Mouse (Mus musculus) embryonic facial prominence, embryonic 10.5 days (tissue): ENCODE data around the gene Prelid3b. TPM values are rescaled to one million over a fixed set of nuclear protein-coding genes. Genes with fewer than 3 reads are reported as not detected.

Source experiments
- DNase-seq: peaks from one replicate; pipeline ENCODE4 v3.0.0-alpha.2; 2017; ENCODE audit warnings: low spot score
- H3K27ac ChIP-seq: fragments of 300-500 bp; sonication (generic); replicated peaks from 2 replicates; pipeline ENCODE4 v1.5.1; 2016; ENCODE audit warnings: mild to moderate bottlenecking
- H3K27me3 ChIP-seq: fragments of 300-500 bp; sonication (generic); replicated peaks from 2 replicates; pipeline ENCODE4 v1.6.1; 2016; ENCODE audit warnings: low read depth, mild to moderate bottlenecking; ENCODE audit not compliant: poor library complexity, severe bottlenecking
- H3K36me3 ChIP-seq: fragments of 300-500 bp; sonication (generic); replicated peaks from 2 replicates; pipeline ENCODE4 v1.6.1; 2016; ENCODE audit warnings: mild to moderate bottlenecking, moderate library complexity
- H3K4me1 ChIP-seq: fragments of 300-500 bp; sonication (generic); 2 replicates; pipeline ENCODE4 v1.6.1; 2016
- H3K4me3 ChIP-seq: fragments of 300-500 bp; sonication (generic); 2 replicates; pipeline ENCODE4 v1.5.1; 2016; ENCODE audit warnings: mild to moderate bottlenecking, moderate library complexity
- H3K9me3 ChIP-seq: fragments of 300-500 bp; sonication (generic); 2 replicates; pipeline ENCODE4 v1.6.1; 2016; ENCODE audit warnings: mild to moderate bottlenecking
- WGBS: fragments of 180-500 bp; shearing (Covaris S2); methylation state at CpG from one replicate; pipeline ENCODE4 v1.1.7; 2016; 5-methylcytosine and 5-hydroxymethylcytosine counted together
- polyA plus RNA-seq: library from polyadenylated mRNA; unstranded; fragments of >200 nt; fragmentation: Nextera tagmentation; extraction: Ambion mirVana; gene quantifications from 2 replicates; pipeline ENCODE4 v1.2.1, GENCODE M21; 2016

The Prelid3b gene
- 121 and 133 TPM in 2 replicates for polyA plus RNA-seq

GRCm38 (mm10) chr2:174472818-174473549 lies at the start of gene Prelid3b:
TSS of gene Prelid3b (minus strand) at chr2:174473081.
- WGBS, result 1% methylated on average over 53 of the region's 53 CpGs
- Histone ChIP-seq H3K27me3 (no peaks in the 10 kb centered on the region), H3K4me1 (peaks cover 18% of the 10 kb centered on the region), H3K4me3 (peak within 1 kb of the TSS; percentile 67), H3K27ac (peak within 1 kb of the TSS; percentile 86), H3K36me3 (peaks cover 40% of the 10 kb centered on the region), H3K9me3 (no peaks in the 10 kb centered on the region)
- peak; percentile 100 for DNase-seq

- no peaks in the 10 kb centered on the region for H3K9me3 ChIP-seq
- H3K36me3 ChIP-seq, result no peaks in the 10 kb centered on the region
- H3K27me3 ChIP-seq, result no peaks in the 10 kb centered on the region
- H3K4me1 ChIP-seq, result 0 out of 2 replicates have a peak, but pooled peaks cover 1% of the 10 kb centered on the region
- no peak overlapping the region for H3K4me3 ChIP-seq
- 89% methylated on average over 3 of the region's 3 CpGs for WGBS
- H3K27ac ChIP-seq, result no peak overlapping the region
- DNase-seq, result no peak
Measured at GRCm38 (mm10) chr2:174522134-174522533, 49.3 kb upstream of the Prelid3b start.

GRCm38 (mm10) chr2:174517141-174518079 lies 44.5 kb upstream of the Prelid3b start:
- 74% methylated on average over 8 of the region's 8 CpGs for WGBS
- DNase-seq, result no peak
- H3K9me3 ChIP-seq, result no peaks in the 10 kb centered on the region
- no peak overlapping the region for H3K4me3 ChIP-seq
- H3K27ac ChIP-seq, result no peak overlapping the region
- no peaks in the 10 kb centered on the region for H3K27me3 ChIP-seq
- 0 out of 2 replicates have a peak, but pooled peaks cover 3% of the 10 kb centered on the region for H3K4me1 ChIP-seq
- no peaks in the 10 kb centered on the region for H3K36me3 ChIP-seq

- Histone ChIP-seq H3K36me3 (no peaks in the 10 kb centered on the region), H3K4me3 (no peak overlapping the region), H3K9me3 (no peaks in the 10 kb centered on the region), H3K27me3 (no peaks in the 10 kb centered on the region), H3K4me1 (0 out of 2 replicates have a peak, but pooled peaks cover 3% of the 10 kb centered on the region), H3K27ac (no peak overlapping the region)
- no peak for DNase-seq
- 88% methylated on average over 4 of the region's 4 CpGs for WGBS
Measured at GRCm38 (mm10) chr2:174514887-174515286, 42.0 kb upstream of the Prelid3b start.

GRCm38 (mm10) chr2:174513827-174514226 lies 40.9 kb upstream of the Prelid3b start:
- Histone ChIP-seq H3K27ac (no peak overlapping the region), H3K4me3 (no peak overlapping the region), H3K36me3 (no peaks in the 10 kb centered on the region), H3K4me1 (0 out of 2 replicates have a peak, but pooled peaks cover 3% of the 10 kb centered on the region), H3K9me3 (no peaks in the 10 kb centered on the region), H3K27me3 (no peaks in the 10 kb centered on the region)
- WGBS, result 79% methylated on average over 5 of the region's 5 CpGs
- no peak for DNase-seq

GRCm38 (mm10) chr2:174509825-174510224 lies 36.9 kb upstream of the Prelid3b start:
- 93% methylated on average over 8 of the region's 8 CpGs for WGBS
- H3K27me3 ChIP-seq, result no peaks in the 10 kb centered on the region
- H3K4me1 ChIP-seq, result 0 out of 2 replicates have a peak, but pooled peaks cover 2% of the 10 kb centered on the region
- no peak overlapping the region for H3K4me3 ChIP-seq
- no peaks in the 10 kb centered on the region for H3K36me3 ChIP-seq
- no peak overlapping the region for H3K27ac ChIP-seq
- H3K9me3 ChIP-seq, result no peaks in the 10 kb centered on the region
- DNase-seq, result no peak

- H3K27me3 ChIP-seq, result no peaks in the 10 kb centered on the region
- H3K9me3 ChIP-seq, result no peaks in the 10 kb centered on the region
- peaks cover 3% of the 10 kb centered on the region; the same call in 1 of the 2 replicates for H3K4me1 ChIP-seq
- no peaks in the 10 kb centered on the region for H3K36me3 ChIP-seq
- no peak overlapping the region for H3K4me3 ChIP-seq
- WGBS, result 90% methylated on average over 4 of the region's 4 CpGs
- DNase-seq, result no peak
- H3K27ac ChIP-seq, result no peak overlapping the region
Measured at GRCm38 (mm10) chr2:174507998-174508397, 35.1 kb upstream of the Prelid3b start.

- WGBS, result 83% methylated on average over 25 of the region's 25 CpGs
- H3K36me3 ChIP-seq, result no peaks in the 10 kb centered on the region
Measured at GRCm38 (mm10) chr2:174502831-174503460, 30.1 kb upstream of the Prelid3b start.

GRCm38 (mm10) chr2:174502321-174502720 lies 29.4 kb upstream of the Prelid3b start:
- 61% methylated on average over 5 of the region's 5 CpGs for WGBS
- peak; percentile 16 for DNase-seq
- Histone ChIP-seq H3K4me1 (peaks cover 12% of the 10 kb centered on the region), H3K9me3 (no peaks in the 10 kb centered on the region), H3K27ac (no peak overlapping the region), H3K4me3 (no peak overlapping the region), H3K36me3 (no peaks in the 10 kb centered on the region), H3K27me3 (no peaks in the 10 kb centered on the region)

More at GRCm38 (mm10) chr2:174502831-174503460, 30.1 kb upstream of the Prelid3b start:
- H3K9me3 ChIP-seq, result no peaks in the 10 kb centered on the region
- H3K27ac ChIP-seq, result no peak overlapping the region
- DNase-seq, result no peak
- no peaks in the 10 kb centered on the region for H3K27me3 ChIP-seq
- no peak overlapping the region for H3K4me3 ChIP-seq
- H3K4me1 ChIP-seq, result peaks cover 12% of the 10 kb centered on the region

GRCm38 (mm10) chr2:174501517-174501916 lies 28.6 kb upstream of the Prelid3b start:
- 92% methylated on average over 8 of the region's 8 CpGs for WGBS
- Histone ChIP-seq H3K9me3 (no peaks in the 10 kb centered on the region), H3K4me1 (peaks cover 12% of the 10 kb centered on the region), H3K27ac (no peak overlapping the region), H3K27me3 (no peaks in the 10 kb centered on the region), H3K4me3 (no peak overlapping the region), H3K36me3 (no peaks in the 10 kb centered on the region)
- DNase-seq, result no peak

- DNase-seq, result no peak
- Histone ChIP-seq H3K27me3 (no peaks in the 10 kb centered on the region), H3K4me3 (no peak overlapping the region), H3K4me1 (peaks cover 12% of the 10 kb centered on the region), H3K36me3 (no peaks in the 10 kb centered on the region), H3K27ac (no peak overlapping the region), H3K9me3 (no peaks in the 10 kb centered on the region)
- 83% methylated on average over 14 of the region's 14 CpGs for WGBS
Measured at GRCm38 (mm10) chr2:174500814-174501503, 28.1 kb upstream of the Prelid3b start.

GRCm38 (mm10) chr2:174492858-174493257 lies 20.0 kb upstream of the Prelid3b start:
- WGBS, result 71% methylated on average over 2 of the region's 2 CpGs
- Histone ChIP-seq H3K4me3 (no peak overlapping the region), H3K36me3 (no peaks in the 10 kb centered on the region), H3K27me3 (no peaks in the 10 kb centered on the region), H3K4me1 (no peaks in the 10 kb centered on the region), H3K9me3 (no peaks in the 10 kb centered on the region), H3K27ac (no peak overlapping the region)
- DNase-seq, result no peak
